Mouse (Mus musculus) small intestine, adult 2 months (tissue): ENCODE results near the gene Rhoa.

Experiments
- CTCF ChIP-seq: fragments of 200-500 bp; IDR thresholded peaks from 2 replicates; pipeline ENCODE4 v1.5.1; 2012; ENCODE audit warnings: low read depth, mild to moderate bottlenecking, control low read depth, inconsistent platforms, low read length, moderate library complexity, mixed read lengths; ENCODE audit not compliant: insufficient replicate concordance, insufficient read length; ENCODE audit errors: extremely low read depth
- POLR2A ChIP-seq: fragments of 200-500 bp; IDR thresholded peaks from 2 replicates; pipeline ENCODE4 v1.6.1; 2012; ENCODE audit warnings: low read depth, mild to moderate bottlenecking, control low read depth, inconsistent platforms, low read length, moderate library complexity

- no peak for TF ChIP-seq POLR2A
- no peak for TF ChIP-seq CTCF
These were observed 37.4 kb downstream of the Rhoa start for GRCm38 (mm10) chr9:108343331-108343730.
